Comparison of ENCODE assay signal across 9 mouse cellular contexts in the genomic region with DNA sequence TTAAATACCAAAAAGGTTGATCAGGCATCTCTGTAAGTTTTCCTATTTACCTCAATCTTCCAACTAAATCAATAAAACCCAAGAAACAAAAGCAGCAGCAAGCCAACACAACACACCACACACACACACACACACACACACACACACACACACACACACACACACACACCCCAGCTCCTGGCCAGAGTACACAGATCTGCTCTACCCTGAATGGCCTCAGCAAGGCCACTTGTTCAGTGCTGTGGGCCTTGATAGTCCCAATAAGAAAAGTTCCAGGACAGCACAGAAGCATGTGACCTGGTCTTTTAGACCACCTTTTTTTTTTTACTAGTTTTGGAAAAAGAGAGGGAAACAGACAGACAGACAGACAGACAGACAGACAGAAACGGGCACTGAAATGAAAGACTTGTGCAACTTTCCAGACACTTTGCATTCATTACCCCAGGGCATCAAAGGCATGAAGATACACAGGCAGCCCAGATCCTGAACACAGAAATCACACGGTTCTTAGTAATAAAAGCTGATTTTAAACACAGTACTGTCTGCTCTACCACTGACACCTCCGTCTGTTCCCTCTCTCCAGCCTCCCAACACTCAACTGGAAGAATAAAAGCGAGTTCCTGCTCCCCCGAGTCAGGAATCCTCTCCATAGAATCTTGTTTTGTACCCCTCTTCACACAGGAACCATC. TPM values are rescaled to one million over a fixed set of nuclear protein-coding genes. Genes with fewer than 3 reads are reported as not detected.
A peak's percentile ranks its signal among the peaks of the same experiment; 100 is the strongest.
DNase-seq lines count a peak whose midpoint lies in the region; ATAC-seq and TF ChIP-seq lines count a peak whose summit lies in the region.
"Had no signal": no experiment of that assay in that cellular context is flagged by ENCODE, and none has a peak within 500 bp of the region (broad histone marks: within the 10 kb centered on the region; RNA-seq: fewer than 3 reads in every experiment).

No protein-coding gene starts in this region.

- no peak for TF ChIP-seq EP300 in lung, postnatal 0 days (IDR thresholded peaks at IDR 0.05)

- intact Hi-C loops in heart, postnatal 14 days (cut with DNase I) = loop anchor here (5.0 kb wide), 2 partner anchors 33 to 138 kb away; no protein-coding TSS in a partner anchor

- H3K4me2 ChIP-seq in heart, embryonic 11.5 days = peak overlapping the region; percentile 43
- H3K4me2 ChIP-seq in lung, postnatal 0 days (replicated peaks; ENCODE audit: low read depth, low read length) = peak overlapping the region; percentile 65
- 0 out of 2 replicates have a peak overlapping the region, but pooled peaks have one; percentile 20 for H3K4me2 ChIP-seq in intestine, embryonic 16.5 days (ENCODE audit: low read depth, low read length)
- H3K4me2 ChIP-seq in stomach, embryonic 14.5 days (replicated peaks; ENCODE audit: low read depth, low read length) = peak overlapping the region; percentile 50; the same call in 1 of the 2 replicates

- no peaks in the 10 kb centered on the region for H3K27me3 ChIP-seq in heart, embryonic 11.5 days (ENCODE audit: control insufficient read depth, insufficient read depth, low read length)
- H3K27me3 ChIP-seq in lung, postnatal 0 days (replicated peaks; ENCODE audit: insufficient read depth, low read length) = no peaks in the 10 kb centered on the region
- no peaks in the 10 kb centered on the region for H3K27me3 ChIP-seq in intestine, embryonic 16.5 days (replicated peaks; ENCODE audit: control insufficient read depth, insufficient read depth, low read length)
- no peaks in the 10 kb centered on the region for H3K27me3 ChIP-seq in stomach, embryonic 14.5 days (ENCODE audit: control insufficient read depth, insufficient read depth, low read length)

- 44% methylated on average over 5 of the region's 5 CpGs for WGBS in heart, embryonic 11.5 days (ENCODE audit: insufficient replicate concordance)
- WGBS in lung, postnatal 0 days = 36% methylated on average over 5 of the region's 5 CpGs
- 42% methylated on average over 5 of the region's 5 CpGs for WGBS in intestine, embryonic 16.5 days
- 32% methylated on average over 5 of the region's 5 CpGs for WGBS in stomach, embryonic 14.5 days

- no peak overlapping the region for H3K9ac ChIP-seq in heart, embryonic 11.5 days (ENCODE audit: low read depth, low read length)
- H3K9ac ChIP-seq in lung, postnatal 0 days (replicated peaks; ENCODE audit: low read depth) = no peak overlapping the region
- H3K9ac ChIP-seq in intestine, embryonic 16.5 days (ENCODE audit: low read depth, low read length) = no peak overlapping the region
- no peak overlapping the region for H3K9ac ChIP-seq in stomach, embryonic 14.5 days (replicated peaks; ENCODE audit: low read depth, low read length)

- H3K9me3 ChIP-seq in heart, embryonic 11.5 days (replicated peaks; ENCODE audit: control insufficient read depth, low read length) = no peaks in the 10 kb centered on the region
- H3K9me3 ChIP-seq in lung, postnatal 0 days (ENCODE audit: low read length) = no peaks in the 10 kb centered on the region
- H3K9me3 ChIP-seq in intestine, embryonic 16.5 days (ENCODE audit: control insufficient read depth, low read length) = no peaks in the 10 kb centered on the region
- H3K9me3 ChIP-seq in stomach, embryonic 14.5 days (ENCODE audit: control insufficient read depth, low read depth, low read length) = no peaks in the 10 kb centered on the region

- peaks cover 4% of the 10 kb centered on the region; the same call in 1 of the 2 replicates for H3K36me3 ChIP-seq in heart, embryonic 11.5 days (ENCODE audit: control insufficient read depth, insufficient read depth, low read length)
- H3K36me3 ChIP-seq in lung, postnatal 0 days (ENCODE audit: insufficient read depth, low read length) = no peaks in the 10 kb centered on the region
- no peaks in the 10 kb centered on the region for H3K36me3 ChIP-seq in intestine, embryonic 16.5 days (ENCODE audit: control insufficient read depth, insufficient read depth, low read length)
- peaks cover 3% of the 10 kb centered on the region; the same call in 1 of the 2 replicates for H3K36me3 ChIP-seq in stomach, embryonic 14.5 days (ENCODE audit: control insufficient read depth, insufficient read depth, low read length)

- H3K4me3 ChIP-seq in heart, embryonic 11.5 days (ENCODE audit: low read depth, low read length) = no peak overlapping the region
- peak overlapping the region; percentile 2; the same call in 1 of the 2 replicates for H3K4me3 ChIP-seq in lung, postnatal 0 days (ENCODE audit: low read depth, low read length)
- H3K4me3 ChIP-seq in intestine, embryonic 16.5 days (ENCODE audit: low read length) = no peak overlapping the region
- H3K4me3 ChIP-seq in stomach, embryonic 14.5 days (ENCODE audit: low read depth, low read length) = peak overlapping the region; percentile 71; the same call in 1 of the 2 replicates

- no peak for DNase-seq in heart, postnatal 14 days
- DNase-seq in lung, postnatal 0 days (ENCODE audit: low spot score) = peak; percentile 27
- no peak for DNase-seq in lung, postnatal 10 days
- no peak for DNase-seq in right cerebral cortex, adult 18-20 months
- DNase-seq in left cerebral cortex, adult 18-20 months (ENCODE audit: low spot score in 2 of 2) = no peak
- DNase-seq: thymus, postnatal 14 days had no signal

- peaks cover 44% of the 10 kb centered on the region for H3K4me1 ChIP-seq in heart, embryonic 11.5 days (ENCODE audit: control insufficient read depth, insufficient read depth, low read length)
- no peaks in the 10 kb centered on the region; the same call in 1 of the 2 replicates for H3K4me1 ChIP-seq in lung, postnatal 0 days (ENCODE audit: insufficient read depth, low read depth, low read length)
- H3K4me1 ChIP-seq in intestine, embryonic 16.5 days (ENCODE audit: control insufficient read depth, insufficient read depth, low read length) = peaks cover 6% of the 10 kb centered on the region
- H3K4me1 ChIP-seq in stomach, embryonic 14.5 days (ENCODE audit: control insufficient read depth, insufficient read depth, low read length) = peaks cover 47% of the 10 kb centered on the region

- ATAC-seq in heart, embryonic 11.5 days (replicated peaks; ENCODE audit: insufficient number of reproducible peaks, low FRiP score, low TSS enrichment) = no peak
- ATAC-seq in lung, postnatal 0 days = no peak
- ATAC-seq in intestine, embryonic 16.5 days = no peak
- ATAC-seq in stomach, embryonic 14.5 days (ENCODE audit: insufficient number of reproducible peaks, insufficient read depth, low FRiP score, low read depth) = no peak

- no peak for TF ChIP-seq CTCF in lung, postnatal 0 days (IDR thresholded peaks at IDR 0.05)

- no peak overlapping the region for H3K27ac ChIP-seq in heart, embryonic 11.5 days (ENCODE audit: low read depth, low read length)
- H3K27ac ChIP-seq in lung, postnatal 0 days (ENCODE audit: low read length) = no peak overlapping the region
- no peak overlapping the region for H3K27ac ChIP-seq in intestine, embryonic 16.5 days (ENCODE audit: low read length)
- H3K27ac ChIP-seq in stomach, embryonic 14.5 days (ENCODE audit: low read length) = no peak overlapping the region

RNA-seq across cellular contexts. Expression of gene Pbx1, which starts 6.9 kb away (rescaled TPM):
- 25.0 and 33.5 TPM in 2 replicates for polyA plus RNA-seq in heart, embryonic 11.5 days (2014; fragmentation: Nextera tagmentation; extraction: Ambion mirVana)
- total RNA-seq in heart, postnatal 14 days (2021) = 10 to 100 TPM; 54.2 to 63.0 TPM
- polyA plus RNA-seq in lung, postnatal 0 days (2015; fragmentation: Nextera tagmentation; extraction: Ambion mirVana) = 23.9 and 32.5 TPM in 2 replicates
- 16.4 and 17.2 TPM in 2 replicates for polyA plus RNA-seq in intestine, embryonic 16.5 days (2015; fragmentation: Nextera tagmentation; extraction: Ambion mirVana)
- 60.3 and 64.1 TPM in 2 replicates for polyA plus RNA-seq in stomach, embryonic 14.5 days (2014; fragmentation: Nextera tagmentation; extraction: Ambion mirVana)
- total RNA-seq in left cerebral cortex, adult 18-20 months (2021) = 100 to 1,000 TPM; 130 to 135 TPM

Comparison
In these comparisons a context has a peak if more than half of its experiments do, and no peak if none do; other contexts are left out.
1. H3K4me3 ChIP-seq: peak in lung, postnatal 0 days (single experiment) and stomach, embryonic 14.5 days (single experiment); none in heart, embryonic 11.5 days (single experiment) and intestine, embryonic 16.5 days (single experiment).
2. Peak in every context shown above with its lines, with median percentiles within 50 percentile points of each other: H3K4me2 ChIP-seq.